Mouse (Mus musculus) heart, postnatal 25 days (tissue): ENCODE measurements around the gene Acot11. TPM values are rescaled to one million over a fixed set of nuclear protein-coding genes. Genes with fewer than 3 reads are reported as not detected.

Source experiments
- DNase-seq: peaks from one replicate; pipeline ENCODE4 v3.0.0; 2022; ENCODE audit warnings: low spot score
- intact Hi-C: fragments of 180-260 bp; cut with DNase I; formaldehyde crosslinking; loops from one replicate; pipeline ENCODE4 v1.15.1; 2025
- total RNA-seq, 2 experiments: library from RNA; stranded (reverse); gene quantifications; 2 replicates each; pipeline ENCODE4 v1.2.3; 2021

Acot11 gene
- total RNA-seq, 2 experiments from 2014 or later, result 28.6 to 37.1 TPM

DNA sequence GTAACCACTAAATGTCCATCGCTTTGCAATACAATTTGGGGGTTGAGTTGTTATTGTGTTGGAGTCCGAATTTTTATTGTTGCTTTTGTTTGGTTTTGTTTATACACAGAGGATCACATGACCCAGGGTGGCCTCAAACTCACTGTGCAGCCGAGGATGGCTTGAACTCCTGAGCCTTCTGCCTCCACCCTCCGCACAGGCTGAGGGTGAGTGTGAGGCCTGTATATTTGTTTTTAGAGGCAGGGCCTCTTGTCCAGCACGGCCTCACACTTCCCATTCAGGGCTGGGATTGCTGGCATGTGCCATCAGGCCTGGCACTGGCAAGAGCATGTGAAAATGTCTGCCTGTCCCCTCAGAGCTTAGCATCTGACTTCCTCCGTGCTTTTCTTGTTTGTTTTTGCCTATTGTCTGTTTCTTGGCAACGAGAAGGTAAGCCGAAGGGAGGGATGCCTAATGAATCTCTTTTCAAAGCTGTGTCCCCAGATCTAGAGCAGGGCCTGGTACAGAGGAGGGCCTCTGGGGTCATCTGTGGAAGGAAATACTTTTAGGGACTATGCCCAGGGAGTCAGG, 99.6 kb downstream of the Acot11 start:
- intact Hi-C loops, result loop anchor here (10.0 kb wide), 1 partner anchor 230 kb away; no protein-coding TSS in a partner anchor
- DNase-seq, result no peak

DNA sequence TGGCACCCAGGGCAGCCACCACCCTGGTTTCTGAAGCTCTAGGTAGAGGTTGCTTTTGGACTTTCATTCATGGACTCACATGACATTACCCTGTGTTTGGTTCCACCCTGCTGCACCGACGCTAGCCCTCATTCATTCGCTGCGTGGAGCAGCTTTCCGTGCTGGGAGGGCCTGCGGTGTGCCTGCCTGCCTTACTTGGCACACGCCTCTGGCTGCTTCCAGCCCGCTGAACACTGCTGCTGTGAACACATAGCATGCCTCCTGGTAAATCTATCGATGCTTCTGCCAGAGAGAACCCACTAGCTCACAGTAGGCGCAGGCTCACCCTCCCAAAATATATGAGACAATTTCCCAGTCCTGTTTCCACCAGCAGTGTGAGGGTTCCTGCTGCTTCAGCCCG, 100.4 kb downstream of the Acot11 start:
- DNase-seq, result no peak
- intact Hi-C loops, result loop anchor here (10.0 kb wide), 1 partner anchor 230 kb away; no protein-coding TSS in a partner anchor

DNA sequence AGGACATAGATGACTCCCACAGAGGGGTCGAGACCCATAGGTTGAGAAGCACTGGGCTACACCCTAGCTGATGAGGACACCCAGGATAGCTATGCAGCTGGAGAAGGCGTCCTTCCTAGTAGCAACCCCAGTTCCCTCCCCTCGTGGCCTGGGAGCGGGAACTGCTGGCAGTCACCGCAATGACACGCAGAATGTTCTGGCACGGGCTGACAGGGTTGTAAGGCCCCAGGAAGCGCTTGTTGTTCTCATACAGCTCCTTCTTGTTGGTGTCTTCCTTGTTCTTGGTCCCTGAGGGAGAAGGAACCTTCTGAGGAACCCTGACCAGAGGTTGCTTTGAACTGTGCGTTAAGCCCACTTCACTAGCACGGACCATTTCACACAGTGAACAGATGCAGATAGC, 100.8 kb downstream of the Acot11 start:
- intact Hi-C loops, result loop anchor here (10.0 kb wide), 1 partner anchor 229 kb away; no protein-coding TSS in a partner anchor
- no peak for DNase-seq

DNA sequence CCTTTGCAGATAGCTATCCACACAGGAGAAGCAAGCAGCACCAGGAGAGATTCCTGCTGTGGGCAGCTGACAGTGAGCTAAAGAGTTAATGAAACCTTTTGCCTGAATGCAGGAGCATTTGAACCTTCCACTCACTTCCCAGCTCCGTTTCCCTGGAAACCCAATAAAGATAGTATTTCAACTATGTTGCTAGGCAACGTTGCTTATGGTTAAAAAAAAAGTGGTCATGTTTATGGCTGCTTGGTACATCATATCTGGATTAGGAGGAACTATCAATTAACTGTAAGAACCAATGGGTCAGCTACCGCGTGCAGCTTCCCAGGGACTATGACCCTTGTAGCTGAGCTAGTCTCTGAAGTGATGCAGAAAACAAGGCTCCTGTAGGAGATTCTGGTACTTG, 104.0 kb downstream of the Acot11 start:
- intact Hi-C loops, result loop anchor here (10.0 kb wide), 1 partner anchor 226 kb away; no protein-coding TSS in a partner anchor
- DNase-seq, result no peak

DNA sequence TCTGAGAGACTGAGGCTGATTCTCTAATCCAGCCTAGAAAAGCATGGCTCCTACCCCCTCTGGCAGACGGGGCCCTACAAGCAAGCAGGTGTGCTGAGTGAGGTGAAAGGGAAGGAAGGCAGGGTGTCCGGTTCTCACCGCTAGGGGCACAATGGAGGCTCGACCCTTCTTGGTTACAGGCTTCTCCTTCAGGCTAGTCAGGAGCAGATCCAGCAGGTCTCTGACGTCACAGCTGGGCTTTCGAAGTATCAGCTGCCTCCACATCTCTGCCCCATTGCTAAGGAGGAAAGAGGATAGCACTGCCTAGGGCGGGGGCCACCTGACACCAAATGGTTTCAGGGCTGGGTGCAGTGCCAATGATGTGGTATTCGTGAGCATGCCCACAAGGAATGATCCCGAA, 104.8 kb downstream of the Acot11 start:
- DNase-seq, result no peak
- intact Hi-C loops, result loop anchor here (10.0 kb wide), 1 partner anchor 225 kb away; no protein-coding TSS in a partner anchor

Other genes starting within 250 kb of the Acot11 start
- gene Dhcr24, start 244.0 kb downstream of the Acot11 start, total RNA-seq, result 1 to 10 TPM; 2.4 TPM
- not detected for gene Lexm, start 187.8 kb downstream of the Acot11 start, total RNA-seq
- under 1 TPM in 1 of 2 experiments, not detected in 1; 0.08 TPM for gene Ttc22, start 182.6 kb downstream of the Acot11 start, total RNA-seq
- 1 to 10 TPM; 4.2 to 5.6 TPM for gene Pars2, start 153.9 kb downstream of the Acot11 start, total RNA-seq
- 10 to 100 TPM; 17.0 to 17.3 TPM for gene Ttc4, start 126.1 kb downstream of the Acot11 start, total RNA-seq
- under 1 TPM; 0.08 to 0.22 TPM for gene Mroh7, start 74.1 kb downstream of the Acot11 start, total RNA-seq
- under 1 TPM; 0.39 to 0.64 TPM for gene Fam151a, start 71.1 kb downstream of the Acot11 start, total RNA-seq
- gene Ssbp3, start 105.7 kb upstream of the Acot11 start, total RNA-seq, result 10 to 100 TPM; 41.6 to 45.0 TPM